Mouse (Mus musculus): ENCODE results near the gene Muc13. TPM values are rescaled to one million over a fixed set of nuclear protein-coding genes. Genes with fewer than 3 reads are reported as not detected.

The Muc13 gene
- polyA plus RNA-seq, 1 experiment: 0.02 TPM

GRCm38 (mm10) chr16:33820269-33821178 is 26.7 kb downstream of the Muc13 start:
- no peak overlapping the region for H3ac ChIP-seq (ENCODE audit: control insufficient read depth, insufficient read length, low read depth)
- no peak overlapping the region for H3K4me3 ChIP-seq (ENCODE audit: insufficient read depth, poor library complexity, severe bottlenecking)
- H3K27me3 ChIP-seq (ENCODE audit: control insufficient read depth, insufficient read depth, insufficient read length): peaks cover 5% of the 10 kb centered on the region
- H3K79me2 ChIP-seq (ENCODE audit: control insufficient read depth, insufficient read depth): no peaks in the 10 kb centered on the region
- TF ChIP-seq CTCF (IDR thresholded peaks at IDR 0.05; ENCODE audit: control insufficient read depth, insufficient read depth, insufficient read length) (peak; percentile 49), USF1 (IDR thresholded peaks at IDR 0.05; ENCODE audit: low read depth) (no peak)
- no peaks in the 10 kb centered on the region for H3K79me3 ChIP-seq (ENCODE audit: low read depth)
- no peaks in the 10 kb centered on the region for H3K36me3 ChIP-seq (ENCODE audit: control insufficient read depth, insufficient read depth)

GRCm38 (mm10) chr16:33824603-33825002 is 30.8 kb downstream of the Muc13 start:
- Histone ChIP-seq H3K36me3 (ENCODE audit: control insufficient read depth, insufficient read depth) (no peaks in the 10 kb centered on the region), H3K27me3 (ENCODE audit: control insufficient read depth, insufficient read depth, insufficient read length) (no peaks in the 10 kb centered on the region), H3K79me2 (ENCODE audit: control insufficient read depth, insufficient read depth) (no peaks in the 10 kb centered on the region), H3ac (ENCODE audit: control insufficient read depth, insufficient read length, low read depth) (no peak overlapping the region), H3K79me3 (ENCODE audit: low read depth) (no peaks in the 10 kb centered on the region), H3K4me3 (ENCODE audit: insufficient read depth, poor library complexity, severe bottlenecking) (no peak overlapping the region)
- TF ChIP-seq USF1 (IDR thresholded peaks at IDR 0.05; ENCODE audit: low read depth) (peak; percentile 28), MYOD1 (IDR thresholded peaks at IDR 0.05; ENCODE audit: control insufficient read depth, insufficient read length, low read depth) (no peak)

- TF ChIP-seq MYOG (IDR thresholded peaks at IDR 0.05; ENCODE audit: control insufficient read depth, extremely low read depth, insufficient read length): no peak
- no peak for TF ChIP-seq USF1 (IDR thresholded peaks at IDR 0.05; ENCODE audit: low read depth)
- no peak for TF ChIP-seq CTCF (IDR thresholded peaks at IDR 0.05; ENCODE audit: control insufficient read depth, insufficient read depth, insufficient read length)
- no peak for TF ChIP-seq FOSL1 (IDR thresholded peaks at IDR 0.05; ENCODE audit: insufficient read depth, low read length, poor library complexity, severe bottlenecking)
- TF ChIP-seq MAX (IDR thresholded peaks at IDR 0.05): no peak
- TF ChIP-seq MYOD1 (IDR thresholded peaks at IDR 0.05; ENCODE audit: control insufficient read depth, insufficient read length, low read depth): no peak
- no peak for TF ChIP-seq CEBPB (IDR thresholded peaks at IDR 0.05; ENCODE audit: low read depth)
- H3K36me3 ChIP-seq (ENCODE audit: control insufficient read depth, insufficient read depth): no peaks in the 10 kb centered on the region
- H3K27me3 ChIP-seq (ENCODE audit: control insufficient read depth, insufficient read depth, insufficient read length): no peaks in the 10 kb centered on the region
- H3K79me3 ChIP-seq (ENCODE audit: low read depth): peaks cover 21% of the 10 kb centered on the region
- no peak overlapping the region for H3K4me3 ChIP-seq (ENCODE audit: insufficient read depth, poor library complexity, severe bottlenecking)
- peaks cover 36% of the 10 kb centered on the region for H3K79me2 ChIP-seq (ENCODE audit: control insufficient read depth, insufficient read depth)
- H3ac ChIP-seq (ENCODE audit: control insufficient read depth, insufficient read length, low read depth): no peak overlapping the region
Observed at GRCm38 (mm10) chr16:33828496-33828895, 34.7 kb downstream of the Muc13 start.

- Histone ChIP-seq H3K4me3 (ENCODE audit: insufficient read depth, poor library complexity, severe bottlenecking) (peak within 1 kb of the TSS; percentile 63), H3K79me2 (ENCODE audit: control insufficient read depth, insufficient read depth) (peaks cover 45% of the 10 kb centered on the region), H3K27me3 (ENCODE audit: control insufficient read depth, insufficient read depth, insufficient read length) (no peaks in the 10 kb centered on the region), H3K36me3 (ENCODE audit: control insufficient read depth, insufficient read depth) (no peaks in the 10 kb centered on the region), H3K79me3 (ENCODE audit: low read depth) (peaks cover 24% of the 10 kb centered on the region), H3ac (ENCODE audit: control insufficient read depth, insufficient read length, low read depth) (peak within 1 kb of the TSS; percentile 68)
- TF ChIP-seq CTCF (IDR thresholded peaks at IDR 0.05; ENCODE audit: control insufficient read depth, insufficient read depth, insufficient read length) (no peak), USF1 (IDR thresholded peaks at IDR 0.05; ENCODE audit: low read depth) (no peak), MYOG (IDR thresholded peaks at IDR 0.05; ENCODE audit: control insufficient read depth, extremely low read depth, insufficient read length) (no peak), CEBPB (IDR thresholded peaks at IDR 0.05; ENCODE audit: low read depth) (no peak), MAX (IDR thresholded peaks at IDR 0.05) (no peak), FOSL1 (IDR thresholded peaks at IDR 0.05; ENCODE audit: insufficient read depth, low read length, poor library complexity, severe bottlenecking) (no peak), MYOD1 (IDR thresholded peaks at IDR 0.05; ENCODE audit: control insufficient read depth, insufficient read length, low read depth) (no peak)
Observed at GRCm38 (mm10) chr16:33829301-33829831, 35.5 kb downstream of the Muc13 start, which contains the start of gene Itgb5. Gene Itgb5, plus strand, starts transcription at chr16:33829665.

GRCm38 (mm10) chr16:33829842-33830511 is 36.1 kb downstream of the Muc13 start:
- Histone ChIP-seq H3K79me3 (ENCODE audit: low read depth) (peaks cover 30% of the 10 kb centered on the region), H3K79me2 (ENCODE audit: control insufficient read depth, insufficient read depth) (peaks cover 51% of the 10 kb centered on the region), H3ac (ENCODE audit: control insufficient read depth, insufficient read length, low read depth) (peak overlapping the region; percentile 68), H3K27me3 (ENCODE audit: control insufficient read depth, insufficient read depth, insufficient read length) (no peaks in the 10 kb centered on the region), H3K36me3 (ENCODE audit: control insufficient read depth, insufficient read depth) (no peaks in the 10 kb centered on the region), H3K4me3 (ENCODE audit: insufficient read depth, poor library complexity, severe bottlenecking) (peak overlapping the region; percentile 63)
- TF ChIP-seq MAX (IDR thresholded peaks at IDR 0.05) (no peak), MYOG (IDR thresholded peaks at IDR 0.05; ENCODE audit: control insufficient read depth, extremely low read depth, insufficient read length) (no peak), CTCF (IDR thresholded peaks at IDR 0.05; ENCODE audit: control insufficient read depth, insufficient read depth, insufficient read length) (no peak), USF1 (IDR thresholded peaks at IDR 0.05; ENCODE audit: low read depth) (no peak), CEBPB (IDR thresholded peaks at IDR 0.05; ENCODE audit: low read depth) (no peak), MYOD1 (IDR thresholded peaks at IDR 0.05; ENCODE audit: control insufficient read depth, insufficient read length, low read depth) (no peak), FOSL1 (IDR thresholded peaks at IDR 0.05; ENCODE audit: insufficient read depth, low read length, poor library complexity, severe bottlenecking) (no peak)
